Mouse (Mus musculus): ENCODE measurements around the gene Sorcs2. TPM values are rescaled to one million over a fixed set of nuclear protein-coding genes. Genes with fewer than 3 reads are reported as not detected.
A peak's percentile ranks its signal among the peaks of the same experiment; 100 is the strongest.

Sorcs2 gene
- polyA plus RNA-seq, 1 experiment, result 19.3 TPM

- H3K4me3 ChIP-seq (replicated peaks; ENCODE audit: extremely low read depth, low read depth, low read length), result no peak overlapping the region
- no peak for DNase-seq
- 96% methylated on average over 2 of the region's 2 CpGs for WGBS
- no peaks in the 10 kb centered on the region for H3K4me1 ChIP-seq (ENCODE audit: control insufficient read depth, insufficient read depth, low read length)
- TF ChIP-seq CTCF (IDR thresholded peaks at IDR 0.05; ENCODE audit: insufficient read depth, low read length) (no peak), POLR2A (IDR thresholded peaks at IDR 0.05; ENCODE audit: borderline replicate concordance, extremely low read depth, low read depth, low read length) (no peak)
Measured at GRCm38 (mm10) chr5:36056921-36057320, 341.0 kb downstream of the Sorcs2 start.

GRCm38 (mm10) chr5:36055876-36056275, 342.1 kb downstream of the Sorcs2 start:
- Histone ChIP-seq H3K4me3 (replicated peaks; ENCODE audit: extremely low read depth, low read depth, low read length) (no peak overlapping the region), H3K4me1 (ENCODE audit: control insufficient read depth, insufficient read depth, low read length) (no peaks in the 10 kb centered on the region)
- no peak for DNase-seq
- WGBS, result 83% methylated on average over 14 of the region's 14 CpGs
- TF ChIP-seq POLR2A (IDR thresholded peaks at IDR 0.05; ENCODE audit: borderline replicate concordance, extremely low read depth, low read depth, low read length) (no peak), CTCF (IDR thresholded peaks at IDR 0.05; ENCODE audit: insufficient read depth, low read length) (no peak)

- WGBS, result 62% methylated on average over 3 of the region's 3 CpGs
- Histone ChIP-seq H3K4me3 (replicated peaks; ENCODE audit: extremely low read depth, low read depth, low read length) (no peak overlapping the region), H3K4me1 (ENCODE audit: control insufficient read depth, insufficient read depth, low read length) (no peaks in the 10 kb centered on the region)
- TF ChIP-seq CTCF (IDR thresholded peaks at IDR 0.05; ENCODE audit: insufficient read depth, low read length) (0 out of 2 replicates have a peak, but pooled peaks have one; percentile 9), POLR2A (IDR thresholded peaks at IDR 0.05; ENCODE audit: borderline replicate concordance, extremely low read depth, low read depth, low read length) (no peak)
- DNase-seq, result no peak
Measured at GRCm38 (mm10) chr5:36054498-36054897, 343.4 kb downstream of the Sorcs2 start.

- no peak for DNase-seq
- WGBS, result 96% methylated on average over 2 of the region's 2 CpGs
- Histone ChIP-seq H3K4me3 (replicated peaks; ENCODE audit: extremely low read depth, low read depth, low read length) (no peak overlapping the region), H3K4me1 (ENCODE audit: control insufficient read depth, insufficient read depth, low read length) (no peaks in the 10 kb centered on the region)
- TF ChIP-seq CTCF (IDR thresholded peaks at IDR 0.05; ENCODE audit: insufficient read depth, low read length) (no peak), POLR2A (IDR thresholded peaks at IDR 0.05; ENCODE audit: borderline replicate concordance, extremely low read depth, low read depth, low read length) (no peak)
Measured at GRCm38 (mm10) chr5:36043154-36043553, 354.8 kb downstream of the Sorcs2 start.

GRCm38 (mm10) chr5:36041756-36042155, 356.2 kb downstream of the Sorcs2 start:
- 80% methylated on average over 6 of the region's 6 CpGs for WGBS
- H3K4me3 ChIP-seq (replicated peaks; ENCODE audit: extremely low read depth, low read depth, low read length), result no peak overlapping the region
- no peak for DNase-seq
- no peaks in the 10 kb centered on the region for H3K4me1 ChIP-seq (ENCODE audit: control insufficient read depth, insufficient read depth, low read length)
- TF ChIP-seq POLR2A (IDR thresholded peaks at IDR 0.05; ENCODE audit: borderline replicate concordance, extremely low read depth, low read depth, low read length) (no peak), CTCF (IDR thresholded peaks at IDR 0.05; ENCODE audit: insufficient read depth, low read length) (no peak)

DNA sequence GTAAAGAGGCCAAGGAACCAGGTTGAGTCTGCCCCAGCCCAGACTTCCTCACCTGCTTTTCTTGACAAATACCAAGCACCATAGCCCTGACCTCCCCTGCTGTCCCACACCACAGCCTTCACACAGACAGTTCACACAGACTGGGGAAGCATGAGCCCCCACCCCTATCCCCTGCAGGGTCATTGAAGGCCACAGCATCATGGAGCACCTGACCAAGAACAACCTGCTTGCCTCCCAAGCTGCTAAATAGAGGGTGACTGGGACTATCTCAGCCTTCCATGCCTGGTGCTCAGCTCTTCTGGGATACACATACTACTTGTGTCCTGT, 356.7 kb downstream of the Sorcs2 start:
- TF ChIP-seq POLR2A (IDR thresholded peaks at IDR 0.05; ENCODE audit: borderline replicate concordance, extremely low read depth, low read depth, low read length) (no peak), CTCF (IDR thresholded peaks at IDR 0.05; ENCODE audit: insufficient read depth, low read length) (no peak)
- DNase-seq, result no peak
- Histone ChIP-seq H3K4me3 (replicated peaks; ENCODE audit: extremely low read depth, low read depth, low read length) (no peak overlapping the region), H3K4me1 (ENCODE audit: control insufficient read depth, insufficient read depth, low read length) (no peaks in the 10 kb centered on the region)

DNA sequence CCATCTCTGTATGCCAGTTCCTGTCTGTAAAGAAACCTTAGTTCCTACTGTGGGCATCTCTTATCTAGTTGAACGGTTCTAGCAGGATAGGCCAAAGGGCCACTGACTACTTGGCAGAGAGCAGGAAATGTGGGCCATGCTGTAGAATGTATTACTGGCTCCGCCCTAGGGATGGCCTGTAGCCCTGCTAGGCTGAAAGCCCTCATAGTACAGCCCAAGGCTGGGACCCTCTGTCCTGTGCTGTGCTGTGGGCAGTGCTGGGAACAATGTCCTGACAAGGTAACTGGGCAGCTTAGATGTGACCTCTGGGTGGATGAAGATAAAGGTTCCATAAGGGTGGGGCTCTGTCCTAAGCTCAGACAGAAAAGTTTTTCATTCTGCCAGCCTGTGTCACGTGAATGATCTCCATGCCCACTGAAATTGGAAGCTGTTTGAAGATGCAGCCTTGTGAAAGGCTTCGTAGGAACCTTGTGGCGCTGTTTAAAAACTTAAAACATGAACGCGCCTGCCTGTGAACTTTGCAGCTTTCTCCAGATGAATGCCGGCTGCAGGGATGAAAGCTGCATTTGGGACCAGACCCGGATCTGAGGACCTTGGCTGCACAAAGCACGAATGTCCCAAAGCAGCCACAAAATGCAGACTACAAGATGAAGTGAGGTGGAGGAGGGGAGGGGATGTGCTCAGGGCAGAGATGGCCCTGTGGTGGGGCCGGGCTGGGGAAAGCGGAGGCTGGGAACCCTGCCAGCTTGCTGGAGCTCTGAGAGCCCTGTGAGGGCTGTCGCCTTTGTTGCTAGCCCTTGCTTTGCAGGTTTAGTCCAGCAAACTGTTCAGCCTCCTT, 357.3 kb downstream of the Sorcs2 start:
- Histone ChIP-seq H3K4me1 (ENCODE audit: control insufficient read depth, insufficient read depth, low read length) (no peaks in the 10 kb centered on the region), H3K4me3 (replicated peaks; ENCODE audit: extremely low read depth, low read depth, low read length) (no peak overlapping the region)
- no peak for DNase-seq
- TF ChIP-seq CTCF (IDR thresholded peaks at IDR 0.05; ENCODE audit: insufficient read depth, low read length) (no peak), POLR2A (IDR thresholded peaks at IDR 0.05; ENCODE audit: borderline replicate concordance, extremely low read depth, low read depth, low read length) (no peak)
- WGBS, result 55% methylated on average over 13 of the region's 13 CpGs

DNA sequence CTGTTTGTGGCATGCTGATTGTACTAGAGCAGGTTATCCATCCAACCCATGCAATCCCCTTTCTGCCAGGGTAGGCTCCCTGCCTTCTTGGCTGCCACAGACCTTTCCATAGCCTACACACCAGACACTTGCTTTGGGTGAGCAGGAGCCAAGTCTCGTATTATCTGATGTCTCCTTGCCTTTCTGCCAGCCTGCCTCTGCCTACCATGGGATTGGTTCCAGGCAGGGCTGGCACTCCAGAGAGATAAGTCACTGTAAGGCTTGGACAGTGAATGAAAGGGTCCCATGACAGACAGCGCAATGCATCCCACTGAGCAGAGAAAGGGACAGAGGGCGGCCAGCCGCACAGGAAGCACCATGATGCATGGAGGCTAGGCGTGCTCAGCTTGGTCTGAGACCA, 358.3 kb downstream of the Sorcs2 start:
- Histone ChIP-seq H3K4me3 (replicated peaks; ENCODE audit: extremely low read depth, low read depth, low read length) (no peak overlapping the region), H3K4me1 (ENCODE audit: control insufficient read depth, insufficient read depth, low read length) (no peaks in the 10 kb centered on the region)
- WGBS, result 89% methylated on average over 5 of the region's 5 CpGs
- no peak for DNase-seq
- TF ChIP-seq POLR2A (IDR thresholded peaks at IDR 0.05; ENCODE audit: borderline replicate concordance, extremely low read depth, low read depth, low read length) (no peak), CTCF (IDR thresholded peaks at IDR 0.05; ENCODE audit: insufficient read depth, low read length) (no peak)

- Histone ChIP-seq H3K4me1 (ENCODE audit: control insufficient read depth, insufficient read depth, low read length) (no peaks in the 10 kb centered on the region), H3K4me3 (replicated peaks; ENCODE audit: extremely low read depth, low read depth, low read length) (no peak overlapping the region)
- WGBS, result 38% methylated on average over 8 of the region's 8 CpGs
- TF ChIP-seq POLR2A (IDR thresholded peaks at IDR 0.05; ENCODE audit: borderline replicate concordance, extremely low read depth, low read depth, low read length) (no peak), CTCF (IDR thresholded peaks at IDR 0.05; ENCODE audit: insufficient read depth, low read length) (peak; percentile 61)
- peak; percentile 28 for DNase-seq
Measured at GRCm38 (mm10) chr5:36033531-36034426, 364.2 kb downstream of the Sorcs2 start.

All from lung, adult 2 months (tissue).